Mouse (Mus musculus): ENCODE data around the gene Nppc. TPM values are rescaled to one million over a fixed set of nuclear protein-coding genes. Genes with fewer than 3 reads are reported as not detected.

Nppc gene
- polyA plus RNA-seq, 1 experiment from 2014 or later, result 12.7 TPM

DNA sequence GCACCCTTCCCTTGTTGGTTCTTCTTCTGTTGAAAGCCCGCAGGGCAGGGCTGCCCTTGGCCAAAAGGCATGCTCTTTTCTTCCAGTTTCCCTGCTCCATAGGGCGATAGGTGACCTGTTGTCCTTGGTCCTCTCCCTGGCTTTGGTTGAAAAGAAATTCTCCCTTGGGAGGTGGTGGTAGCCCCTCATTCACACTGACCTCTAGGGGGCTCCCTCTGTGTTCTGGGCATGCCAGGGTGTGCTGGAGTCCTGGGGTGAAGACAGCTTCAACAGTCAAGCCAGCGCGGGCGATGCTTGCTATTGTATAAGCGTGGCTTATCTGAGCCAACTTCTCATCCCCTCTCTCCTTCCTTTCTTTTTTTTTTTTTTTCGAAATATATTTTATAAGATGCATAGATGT, 26.6 kb upstream of the Nppc start:
- Histone ChIP-seq H3K27ac (replicated peaks) (no peak overlapping the region), H3K4me2 (no peak overlapping the region), H3K9me3 (no peaks in the 10 kb centered on the region), H3K4me1 (replicated peaks) (no peaks in the 10 kb centered on the region), H3K27me3 (no peaks in the 10 kb centered on the region), H3K36me3 (no peaks in the 10 kb centered on the region), H3K9ac (no peak overlapping the region), H3K4me3 (no peak overlapping the region)
- WGBS, result 52% methylated on average over 7 of the region's 7 CpGs
- no peak for ATAC-seq (ENCODE audit: low read depth)

DNA sequence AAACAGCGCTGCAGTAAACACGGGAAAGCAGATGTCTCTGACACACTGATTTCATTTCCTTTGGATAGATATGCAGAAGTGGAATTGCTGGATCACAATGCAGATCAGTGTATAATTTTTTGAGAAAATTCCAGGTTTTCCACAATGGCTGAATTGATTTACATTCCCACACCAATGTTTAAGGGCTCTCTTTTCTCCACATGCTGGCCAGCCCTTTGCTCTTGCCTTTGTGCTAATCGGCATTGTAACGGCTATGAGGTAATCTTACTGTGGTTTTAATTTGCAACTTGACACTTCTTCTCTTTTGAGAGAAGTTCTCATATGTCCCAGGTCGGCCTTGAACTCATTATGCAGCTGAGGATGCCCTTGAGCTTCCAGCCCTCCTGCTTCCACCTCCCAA, 20.7 kb upstream of the Nppc start:
- no peak for ATAC-seq (ENCODE audit: low read depth)
- H3K4me3 ChIP-seq, result no peak overlapping the region
- no peaks in the 10 kb centered on the region for H3K4me1 ChIP-seq (replicated peaks)
- no peak overlapping the region for H3K4me2 ChIP-seq
- no peaks in the 10 kb centered on the region for H3K9me3 ChIP-seq
- H3K36me3 ChIP-seq, result no peaks in the 10 kb centered on the region
- H3K27ac ChIP-seq (replicated peaks), result no peak overlapping the region
- H3K27me3 ChIP-seq, result no peaks in the 10 kb centered on the region
- H3K9ac ChIP-seq, result no peak overlapping the region
- 76% methylated on average over 5 of the region's 5 CpGs for WGBS

DNA sequence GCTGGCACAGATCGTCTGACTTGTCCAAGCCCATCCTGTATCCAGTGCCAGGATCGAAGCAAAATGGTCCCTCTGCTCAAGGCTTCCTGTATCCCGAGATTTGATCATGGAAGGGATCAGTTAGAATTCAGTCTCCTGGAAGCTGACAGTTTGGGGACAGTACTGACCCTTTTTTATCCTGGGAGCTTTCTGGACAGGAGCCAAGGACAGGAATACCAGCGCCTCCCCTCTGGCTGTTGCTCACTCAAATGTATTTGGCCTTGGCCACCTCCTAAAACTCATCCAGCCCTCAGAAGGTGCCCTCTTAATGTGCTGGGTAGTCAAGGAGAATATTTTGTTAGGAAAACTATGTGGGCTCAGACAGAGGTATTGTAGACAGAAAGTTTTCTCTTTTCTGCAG, 16.9 kb upstream of the Nppc start:
- no peaks in the 10 kb centered on the region for H3K36me3 ChIP-seq
- no peaks in the 10 kb centered on the region for H3K9me3 ChIP-seq
- no peaks in the 10 kb centered on the region for H3K27me3 ChIP-seq
- no peak overlapping the region for H3K9ac ChIP-seq
- 87% methylated on average over 4 of the region's 4 CpGs for WGBS
- no peak overlapping the region for H3K4me3 ChIP-seq
- H3K27ac ChIP-seq (replicated peaks), result no peak overlapping the region
- no peaks in the 10 kb centered on the region for H3K4me1 ChIP-seq (replicated peaks)
- ATAC-seq (ENCODE audit: low read depth), result no peak
- H3K4me2 ChIP-seq, result no peak overlapping the region

DNA sequence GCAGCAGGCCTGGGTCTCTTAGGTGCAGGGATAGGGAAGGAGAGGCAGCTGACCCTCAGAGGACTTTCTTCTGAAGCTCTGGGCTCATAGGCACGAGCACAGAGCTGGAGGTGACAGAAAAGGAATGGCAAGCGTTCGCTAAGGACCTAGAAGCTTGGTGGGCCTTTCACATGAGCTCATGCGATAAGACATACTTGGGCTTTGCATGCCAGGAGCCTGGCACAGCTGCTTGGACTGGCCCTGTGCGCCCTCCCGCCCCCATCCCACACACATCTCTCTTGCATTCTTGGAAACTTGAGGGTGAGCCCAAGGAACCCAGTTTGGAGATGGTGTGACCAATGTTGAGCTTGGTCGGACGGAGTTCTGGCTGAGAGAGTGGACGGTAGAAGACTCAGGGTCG, 8.3 kb upstream of the Nppc start:
- H3K4me2 ChIP-seq, result no peak overlapping the region
- H3K9ac ChIP-seq, result no peak overlapping the region
- no peak overlapping the region for H3K27ac ChIP-seq (replicated peaks)
- no peak overlapping the region for H3K4me3 ChIP-seq
- WGBS, result 90% methylated on average over 10 of the region's 10 CpGs
- H3K9me3 ChIP-seq, result no peaks in the 10 kb centered on the region
- ATAC-seq (ENCODE audit: low read depth), result no peak
- H3K4me1 ChIP-seq (replicated peaks), result no peaks in the 10 kb centered on the region; the same call in 1 of the 2 replicates
- no peaks in the 10 kb centered on the region for H3K27me3 ChIP-seq
- no peaks in the 10 kb centered on the region for H3K36me3 ChIP-seq

DNA sequence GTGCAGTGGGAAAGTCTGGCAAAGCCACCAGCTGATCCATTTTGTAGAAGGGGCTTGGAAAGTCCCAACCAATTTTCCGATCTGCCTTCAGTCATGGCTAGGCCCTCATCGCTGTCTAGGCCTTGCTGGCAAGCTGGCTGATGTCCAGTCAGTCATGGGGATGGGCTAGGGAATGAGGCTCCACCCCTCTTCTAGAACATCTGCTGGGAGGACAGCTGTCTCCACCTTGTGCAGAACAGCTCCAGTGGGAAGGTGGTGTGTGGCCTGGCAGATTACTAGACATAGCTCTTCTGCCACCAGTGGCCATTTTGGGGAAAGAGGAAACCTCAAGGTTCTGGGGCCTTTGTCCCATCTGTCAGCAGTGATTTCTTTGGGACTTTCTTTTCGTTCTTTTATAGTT, 7.3 kb upstream of the Nppc start:
- Histone ChIP-seq H3K9ac (no peak overlapping the region), H3K4me2 (no peak overlapping the region), H3K27ac (replicated peaks) (no peak overlapping the region), H3K4me1 (replicated peaks) (no peaks in the 10 kb centered on the region; the same call in 1 of the 2 replicates), H3K36me3 (no peaks in the 10 kb centered on the region), H3K4me3 (no peak overlapping the region), H3K9me3 (no peaks in the 10 kb centered on the region), H3K27me3 (peaks cover 3% of the 10 kb centered on the region)
- WGBS, result 82% methylated on average over 3 of the region's 3 CpGs
- ATAC-seq (ENCODE audit: low read depth), result no peak

DNA sequence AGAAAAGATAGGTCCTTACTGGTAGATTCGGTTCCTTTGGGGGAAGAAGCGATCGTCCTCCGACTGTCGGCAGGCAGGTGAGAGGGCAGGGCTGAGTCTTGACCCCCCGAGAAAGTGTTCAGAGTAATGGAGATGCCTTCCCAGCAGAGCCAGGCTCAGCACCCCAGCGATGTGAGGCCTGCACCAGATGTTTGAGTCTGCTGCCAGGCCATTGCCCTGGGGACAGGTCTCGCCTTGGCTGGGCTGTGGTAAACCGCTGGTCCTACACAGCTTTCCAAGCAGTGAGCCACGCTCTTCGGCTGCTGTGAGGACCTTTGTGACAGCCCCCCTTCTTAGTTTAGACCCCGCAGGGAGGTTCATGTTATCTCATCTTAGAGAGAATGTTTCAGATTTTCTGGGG, 4.8 kb upstream of the Nppc start:
- Histone ChIP-seq H3K27me3 (peaks cover 17% of the 10 kb centered on the region), H3K4me3 (no peak overlapping the region), H3K4me1 (replicated peaks) (peaks cover 6% of the 10 kb centered on the region), H3K4me2 (no peak overlapping the region), H3K27ac (replicated peaks) (no peak overlapping the region), H3K9ac (no peak overlapping the region), H3K9me3 (no peaks in the 10 kb centered on the region), H3K36me3 (no peaks in the 10 kb centered on the region)
- ATAC-seq (ENCODE audit: low read depth), result no peak
- WGBS, result 84% methylated on average over 12 of the region's 12 CpGs

DNA sequence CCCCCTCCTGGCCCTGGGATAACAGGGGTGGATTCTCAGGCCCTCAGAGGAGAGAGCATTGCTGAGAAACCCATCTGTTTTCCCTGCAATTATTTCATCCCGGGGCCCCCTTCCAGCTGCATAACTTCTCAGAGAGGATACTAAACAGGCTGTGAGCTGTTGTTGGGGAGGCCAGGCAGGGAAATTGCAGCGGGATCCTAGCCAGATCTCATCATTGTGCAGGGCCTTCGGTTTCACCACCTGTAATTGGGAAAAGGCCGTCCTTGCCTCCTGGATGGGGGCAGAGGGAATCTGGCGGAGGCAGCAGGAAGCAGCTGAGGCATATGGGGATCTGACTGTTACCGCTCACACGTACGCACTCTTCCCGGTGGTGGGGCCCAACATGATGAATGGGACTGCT, 4.0 kb upstream of the Nppc start:
- Histone ChIP-seq H3K4me2 (no peak overlapping the region), H3K9ac (no peak overlapping the region), H3K4me1 (replicated peaks) (peaks cover 12% of the 10 kb centered on the region), H3K9me3 (no peaks in the 10 kb centered on the region), H3K27ac (replicated peaks) (no peak overlapping the region), H3K36me3 (no peaks in the 10 kb centered on the region), H3K27me3 (peaks cover 17% of the 10 kb centered on the region), H3K4me3 (no peak overlapping the region)
- WGBS, result 58% methylated on average over 9 of the region's 9 CpGs
- no peak for ATAC-seq (ENCODE audit: low read depth)

DNA sequence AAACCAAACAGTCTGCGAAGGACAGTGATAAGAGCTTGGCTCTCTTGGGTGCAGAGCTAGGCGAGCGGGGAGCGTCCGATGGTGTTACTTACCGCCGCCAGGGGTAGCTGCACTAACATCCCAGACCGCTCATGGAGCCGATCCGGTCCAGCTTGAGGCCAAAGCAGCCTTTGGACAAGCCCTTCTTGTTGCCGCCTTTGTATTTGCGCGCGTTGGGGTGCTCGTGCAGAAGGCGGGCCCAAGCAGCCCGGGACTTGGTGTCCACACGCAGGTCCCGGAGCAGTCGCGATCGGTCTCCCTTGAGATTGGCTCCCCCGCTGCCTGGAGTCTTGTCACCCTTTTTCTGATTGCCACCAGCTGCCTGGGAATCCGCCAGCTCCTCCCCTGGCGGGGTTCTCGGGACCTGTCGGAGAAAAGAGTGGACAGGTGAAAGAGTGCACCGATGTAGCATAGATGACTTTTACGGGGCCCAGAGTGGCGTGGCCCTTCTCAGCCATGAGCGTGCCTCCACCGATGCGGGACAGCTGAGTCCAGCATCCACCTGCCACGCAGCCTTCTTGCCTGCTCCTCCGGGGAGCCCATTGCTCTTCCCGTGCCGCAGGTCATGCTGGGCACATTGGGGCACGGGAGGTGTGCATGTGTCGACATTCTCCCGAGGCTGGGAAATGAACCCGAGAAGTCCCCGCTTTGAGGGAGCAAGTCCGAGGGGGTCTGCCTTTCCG, 658 bp downstream of the Nppc start:
- Histone ChIP-seq H3K4me3 (peak overlapping the region; percentile 62), H3K9ac (peak overlapping the region; percentile 79), H3K36me3 (no peaks in the 10 kb centered on the region), H3K4me1 (replicated peaks) (peaks cover 20% of the 10 kb centered on the region), H3K27me3 (peaks cover 34% of the 10 kb centered on the region), H3K4me2 (peak overlapping the region; percentile 97), H3K27ac (replicated peaks) (peak overlapping the region; percentile 70; the same call in 1 of the 2 replicates), H3K9me3 (no peaks in the 10 kb centered on the region)
- ATAC-seq (ENCODE audit: low read depth), result peak; percentile 71
- WGBS, result under 1% methylated on average over 44 of the region's 44 CpGs

DNA sequence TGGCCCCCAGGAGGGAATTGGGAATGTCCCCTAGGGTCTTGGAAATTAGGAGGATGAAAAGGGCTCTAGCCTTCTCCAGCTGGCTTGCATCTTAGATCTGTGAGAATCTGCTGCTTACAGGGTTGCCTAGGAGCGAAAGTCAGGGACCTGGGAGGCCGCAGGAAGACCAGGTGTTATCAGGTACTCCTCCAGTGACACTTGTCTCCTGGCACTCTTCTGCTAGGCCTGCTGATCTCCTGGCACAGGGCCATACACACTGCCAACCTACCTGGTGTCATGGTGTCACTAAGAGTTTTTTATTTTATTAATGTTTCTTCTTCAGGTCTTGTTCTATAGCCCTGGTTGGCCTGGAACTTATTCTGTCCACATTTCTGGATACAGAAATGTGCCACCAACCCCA, 5.3 kb downstream of the Nppc start:
- 75% methylated on average over 2 of the region's 2 CpGs for WGBS
- peaks cover 14% of the 10 kb centered on the region for H3K4me1 ChIP-seq (replicated peaks)
- peaks cover 16% of the 10 kb centered on the region for H3K27me3 ChIP-seq
- H3K36me3 ChIP-seq, result no peaks in the 10 kb centered on the region
- H3K4me2 ChIP-seq, result no peak overlapping the region
- ATAC-seq (ENCODE audit: low read depth), result no peak
- H3K4me3 ChIP-seq, result no peak overlapping the region
- no peak overlapping the region for H3K27ac ChIP-seq (replicated peaks)
- H3K9ac ChIP-seq, result no peak overlapping the region
- no peaks in the 10 kb centered on the region for H3K9me3 ChIP-seq

DNA sequence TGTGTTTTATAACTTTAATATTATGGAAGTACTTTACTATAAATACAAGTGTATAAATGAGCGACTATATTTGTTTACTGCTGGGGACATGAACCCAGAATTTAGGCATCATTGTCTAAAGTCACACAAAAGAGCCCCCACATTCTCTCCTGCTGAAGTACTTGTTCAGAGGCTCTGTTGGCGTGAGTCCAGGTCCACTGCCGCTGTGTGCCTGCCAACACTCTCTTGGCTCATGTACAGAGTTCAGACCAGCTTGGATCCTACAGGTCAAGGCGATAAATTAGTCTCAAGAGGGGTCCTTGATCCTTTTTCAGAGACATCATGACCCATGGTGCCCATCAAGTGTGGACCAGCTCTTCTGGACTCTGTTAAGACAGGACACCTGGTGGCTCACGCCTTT, 13.3 kb downstream of the Nppc start:
- Histone ChIP-seq H3K4me2 (no peak overlapping the region), H3K27ac (replicated peaks) (no peak overlapping the region), H3K4me3 (no peak overlapping the region), H3K9ac (no peak overlapping the region), H3K36me3 (no peaks in the 10 kb centered on the region), H3K4me1 (replicated peaks) (no peaks in the 10 kb centered on the region), H3K9me3 (no peaks in the 10 kb centered on the region), H3K27me3 (no peaks in the 10 kb centered on the region)
- no peak for ATAC-seq (ENCODE audit: low read depth)
- 82% methylated on average over 5 of the region's 5 CpGs for WGBS

DNA sequence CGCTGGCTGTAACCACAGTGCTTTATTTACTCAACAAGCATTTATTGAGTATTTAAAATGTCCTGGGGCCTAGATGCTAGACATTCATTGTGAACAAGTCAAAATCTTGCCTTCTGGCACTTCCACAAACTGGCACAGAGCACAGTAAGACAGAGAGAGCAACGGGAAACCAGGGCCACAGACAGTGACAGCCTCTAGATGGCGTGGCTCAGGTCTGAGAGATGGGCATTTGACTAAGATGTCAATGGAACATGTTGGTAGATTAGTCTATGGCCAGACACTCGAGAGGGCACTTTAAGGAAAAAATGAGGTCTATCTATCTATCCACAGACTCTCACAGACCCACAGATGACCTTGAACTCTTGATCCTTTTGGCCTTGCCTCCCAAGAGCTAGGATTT, 17.7 kb downstream of the Nppc start:
- no peaks in the 10 kb centered on the region for H3K27me3 ChIP-seq
- no peak overlapping the region for H3K4me2 ChIP-seq
- no peak overlapping the region for H3K9ac ChIP-seq
- H3K36me3 ChIP-seq, result no peaks in the 10 kb centered on the region
- no peaks in the 10 kb centered on the region for H3K9me3 ChIP-seq
- no peak for ATAC-seq (ENCODE audit: low read depth)
- no peak overlapping the region for H3K27ac ChIP-seq (replicated peaks)
- 67% methylated on average over 4 of the region's 4 CpGs for WGBS
- H3K4me1 ChIP-seq (replicated peaks), result no peaks in the 10 kb centered on the region
- no peak overlapping the region for H3K4me3 ChIP-seq

DNA sequence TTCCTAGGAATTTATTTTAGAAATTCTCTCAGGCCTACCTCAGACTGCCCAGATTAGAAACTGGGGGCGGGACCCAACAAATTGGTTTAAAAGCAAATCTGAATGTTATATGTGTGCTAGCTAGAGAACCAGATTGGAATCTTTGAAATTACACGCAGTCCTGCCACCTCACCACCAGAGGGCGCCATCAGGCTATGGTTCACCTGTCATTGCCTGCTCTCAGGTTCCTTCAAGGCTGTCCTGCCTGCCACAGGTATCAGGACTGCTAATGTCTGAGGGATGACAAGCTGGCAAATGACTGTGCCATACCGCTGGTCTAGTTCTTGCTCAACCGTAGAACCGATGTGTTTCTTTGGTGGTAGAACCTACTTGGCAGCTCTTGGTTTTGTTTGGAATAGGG, 20.1 kb downstream of the Nppc start:
- Histone ChIP-seq H3K9me3 (no peaks in the 10 kb centered on the region), H3K27ac (replicated peaks) (no peak overlapping the region), H3K9ac (no peak overlapping the region), H3K4me1 (replicated peaks) (no peaks in the 10 kb centered on the region), H3K27me3 (no peaks in the 10 kb centered on the region), H3K4me3 (no peak overlapping the region), H3K4me2 (no peak overlapping the region), H3K36me3 (no peaks in the 10 kb centered on the region)
- 15% methylated on average over 6 of the region's 6 CpGs for WGBS
- ATAC-seq (ENCODE audit: low read depth), result no peak

DNA sequence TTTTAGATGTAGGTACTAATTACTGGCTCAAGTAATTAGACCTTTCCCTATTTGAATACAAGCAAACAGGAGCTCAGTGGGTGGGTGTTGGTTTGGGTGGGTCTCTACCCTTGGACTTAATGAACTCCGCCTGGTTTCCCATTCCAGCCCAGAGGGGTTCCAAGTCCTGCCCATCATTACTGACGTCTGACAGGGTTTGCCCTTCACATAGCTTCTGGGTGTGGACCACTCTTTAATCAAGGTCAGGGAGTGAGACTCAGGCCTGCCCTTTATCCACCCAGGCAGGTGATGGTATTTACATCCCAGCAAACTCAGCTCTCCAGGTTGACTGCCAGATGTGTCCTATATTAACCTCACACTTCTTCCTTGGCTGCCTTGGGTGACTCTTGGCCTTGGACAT, 22.9 kb downstream of the Nppc start:
- no peak for ATAC-seq (ENCODE audit: low read depth)
- no peak overlapping the region for H3K9ac ChIP-seq
- no peak overlapping the region for H3K27ac ChIP-seq (replicated peaks)
- 57% methylated on average over 2 of the region's 2 CpGs for WGBS
- H3K36me3 ChIP-seq, result no peaks in the 10 kb centered on the region
- H3K27me3 ChIP-seq, result no peaks in the 10 kb centered on the region
- no peak overlapping the region for H3K4me3 ChIP-seq
- H3K9me3 ChIP-seq, result no peaks in the 10 kb centered on the region
- no peak overlapping the region for H3K4me2 ChIP-seq
- no peaks in the 10 kb centered on the region for H3K4me1 ChIP-seq (replicated peaks)
